Mouse (Mus musculus) thymus, postnatal 36 days (tissue): ENCODE results near the gene Cmtm4.

Experiments used
- DNase-seq, 2 experiments: peaks; one replicate each; pipeline ENCODE4 v3.0.0; 2022; ENCODE audit warnings: mixed read lengths in 2 of 2

Cmtm4 gene

DNA sequence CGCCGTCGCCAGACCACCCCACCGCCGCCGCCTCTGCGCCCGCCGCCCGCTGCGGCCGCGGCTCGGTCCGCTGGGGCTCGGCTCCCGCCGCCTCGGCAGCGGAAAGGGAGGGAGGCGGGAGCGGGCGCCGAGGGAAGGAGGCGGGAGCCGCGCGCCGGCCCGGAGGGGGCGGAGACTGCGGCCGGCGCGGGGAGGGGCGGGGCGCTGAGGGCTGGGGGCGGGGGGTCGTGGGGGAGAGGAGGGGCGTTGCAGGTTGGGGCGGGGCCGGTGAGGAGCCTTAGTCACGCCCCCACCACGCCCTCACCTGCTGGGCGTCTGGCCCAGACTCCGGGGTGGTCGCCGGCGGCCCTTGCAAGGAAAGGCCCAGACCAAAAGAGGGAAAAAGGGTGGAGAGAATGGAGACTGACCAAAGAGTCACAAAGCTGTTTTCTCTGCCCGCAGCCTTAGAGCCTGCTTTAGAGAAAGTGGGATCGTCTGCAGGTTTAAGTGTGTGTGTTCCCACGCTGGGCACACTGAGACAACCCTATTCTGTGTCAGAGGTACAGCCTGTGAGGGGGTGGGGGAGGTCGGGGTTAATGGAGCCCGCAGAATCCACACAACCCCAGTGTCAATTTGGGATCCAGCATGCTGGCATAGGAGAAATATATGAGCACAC is at the start of gene Cmtm4:
Gene Cmtm4, minus strand, starts transcription at position 105 of the 655 bp plus-strand sequence.
- peak; percentile 69 to 70 for DNase-seq

- no peak for DNase-seq
Observed at GRCm38 (mm10) chr8:104445248-104445647, 49.6 kb upstream of the Cmtm4 start.

DNA sequence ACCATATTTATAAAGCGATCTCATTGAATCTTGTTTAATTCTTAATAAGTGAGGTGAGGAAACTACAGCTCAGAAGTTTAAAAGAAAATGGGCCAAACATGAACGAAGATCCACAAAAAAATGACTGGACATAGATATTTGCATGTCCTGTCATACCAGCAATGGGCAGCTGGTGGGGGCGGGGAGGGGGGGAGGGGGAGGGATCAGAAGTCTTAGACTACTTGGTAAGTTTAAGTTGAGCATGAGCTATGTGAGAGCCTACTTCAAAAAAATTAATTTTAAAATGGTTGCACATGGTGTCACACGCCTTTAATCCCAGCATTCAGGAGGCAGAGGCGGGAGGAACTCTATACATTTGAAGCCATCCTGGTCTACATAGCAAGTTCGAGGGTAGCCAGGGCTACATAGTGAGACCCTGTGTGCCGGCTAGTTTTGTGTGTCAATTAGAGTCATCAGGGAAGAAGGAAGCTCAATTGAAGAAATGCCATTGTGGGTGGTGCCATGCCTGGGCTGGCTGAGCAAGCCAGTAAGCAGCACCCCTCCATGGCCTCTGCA is 47.6 kb upstream of the Cmtm4 start:
- DNase-seq = no peak

- peak; percentile 88 to 93 for DNase-seq
Observed at GRCm38 (mm10) chr8:104442299-104443124, 46.9 kb upstream of the Cmtm4 start, which contains the start of gene Dync1li2. Gene Dync1li2, minus strand, starts transcription at chr8:104443047.

GRCm38 (mm10) chr8:104441613-104442012 is 46.0 kb upstream of the Cmtm4 start:
- no peak for DNase-seq

DNA sequence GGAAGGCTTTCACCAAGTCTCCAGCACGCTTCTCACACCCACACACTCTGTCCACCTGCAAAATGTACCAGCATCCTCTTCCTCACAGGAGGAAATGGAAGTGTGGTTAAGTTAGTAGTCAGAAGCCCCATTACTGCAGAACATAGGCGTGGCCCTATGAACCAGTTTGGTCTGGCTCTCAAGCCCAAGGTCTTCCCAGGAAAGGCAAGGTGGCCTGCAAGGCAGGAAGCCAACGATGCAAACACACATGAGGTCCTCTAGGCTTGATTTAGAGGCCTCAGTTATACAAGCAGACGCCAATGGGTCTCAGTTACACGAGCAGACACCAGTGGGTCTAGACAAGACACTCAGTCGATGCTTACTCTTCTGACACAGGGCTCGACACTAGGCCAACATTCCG is 43.9 kb upstream of the Cmtm4 start:
- no peak for DNase-seq

DNA sequence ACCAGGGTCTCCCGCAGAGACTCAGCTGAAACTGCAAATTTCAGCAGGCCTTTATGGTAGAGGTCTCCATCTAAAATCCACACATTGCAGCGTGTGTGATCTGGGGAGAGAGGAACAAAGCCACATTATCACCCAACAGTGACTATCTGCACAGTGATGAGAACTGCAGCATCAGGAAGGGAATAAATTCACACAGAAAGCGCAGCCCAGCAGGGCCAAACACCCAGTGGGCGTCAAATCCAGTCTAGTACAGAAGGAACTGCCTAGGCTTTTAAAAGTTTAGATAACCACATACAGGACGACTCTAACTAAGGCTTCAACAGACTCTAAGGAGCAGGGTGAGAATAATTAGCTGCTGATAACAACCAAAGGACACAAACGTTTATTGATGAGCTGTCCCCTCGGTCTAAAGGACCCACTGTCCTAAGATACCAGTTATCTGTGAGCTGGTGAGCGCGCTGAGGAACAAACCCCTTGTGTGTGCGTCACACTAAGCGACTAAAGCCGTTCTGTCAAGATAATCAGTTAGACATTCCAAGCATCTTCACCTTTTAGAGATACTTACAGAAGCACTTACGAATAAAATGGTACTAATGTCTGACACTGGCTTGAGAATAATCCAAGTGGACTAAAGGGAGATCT is 42.0 kb upstream of the Cmtm4 start:
- no peak for DNase-seq

DNA sequence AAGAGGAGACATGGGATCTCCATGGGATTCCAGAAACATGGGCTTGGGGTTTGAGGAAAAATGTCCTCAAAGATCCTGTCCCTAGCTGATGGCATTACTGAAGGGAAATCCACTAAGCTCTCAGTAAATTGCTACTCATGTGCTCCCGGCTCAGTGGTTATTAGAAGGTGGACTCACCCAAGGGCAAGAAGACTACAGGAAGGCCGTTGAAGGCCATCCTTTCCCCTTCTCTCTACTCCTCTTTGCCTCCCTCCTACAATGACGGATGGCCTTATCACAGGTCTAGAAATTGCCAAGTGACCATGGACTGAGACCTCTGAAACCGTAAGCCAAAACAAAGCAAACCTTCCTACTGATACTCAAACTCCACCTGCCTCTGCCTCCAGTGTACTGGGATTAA is 41.0 kb upstream of the Cmtm4 start:
- no peak for DNase-seq

GRCm38 (mm10) chr8:104436038-104436437 is 40.4 kb upstream of the Cmtm4 start:
- DNase-seq = peak; percentile 51 to 61

DNA sequence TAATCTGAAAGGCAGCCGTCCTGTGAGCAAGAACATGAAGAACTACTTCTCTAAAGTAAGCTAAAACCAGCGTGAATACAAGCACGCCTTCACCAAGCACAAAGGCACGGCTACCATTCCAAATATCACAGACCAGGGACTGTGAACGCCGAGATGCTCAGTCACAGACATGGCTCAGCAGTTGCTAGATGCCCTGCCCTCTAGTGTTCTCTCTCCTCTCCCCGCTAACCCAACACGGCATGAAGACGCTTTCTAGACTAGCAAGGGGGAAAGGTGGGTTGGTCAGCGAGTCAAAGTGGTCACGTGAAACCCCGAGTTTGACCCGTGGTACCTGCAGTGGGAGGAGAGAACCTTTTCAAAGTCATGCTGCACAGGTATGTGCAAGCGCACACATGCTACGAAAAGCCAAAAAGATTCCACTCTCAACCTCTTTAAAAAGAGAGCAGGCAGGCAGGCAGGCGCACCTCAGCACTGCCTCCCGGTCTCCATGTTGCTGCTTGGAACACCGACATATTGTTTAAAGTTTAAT is 39.3 kb upstream of the Cmtm4 start:
- no peak for DNase-seq

GRCm38 (mm10) chr8:104434275-104434674 is 38.7 kb upstream of the Cmtm4 start:
- no peak for DNase-seq

GRCm38 (mm10) chr8:104433191-104433842 is 37.7 kb upstream of the Cmtm4 start:
- DNase-seq = no peak

GRCm38 (mm10) chr8:104432656-104433055 is 37.0 kb upstream of the Cmtm4 start:
- no peak for DNase-seq

GRCm38 (mm10) chr8:104430230-104430629 is 34.6 kb upstream of the Cmtm4 start:
- no peak for DNase-seq

DNA sequence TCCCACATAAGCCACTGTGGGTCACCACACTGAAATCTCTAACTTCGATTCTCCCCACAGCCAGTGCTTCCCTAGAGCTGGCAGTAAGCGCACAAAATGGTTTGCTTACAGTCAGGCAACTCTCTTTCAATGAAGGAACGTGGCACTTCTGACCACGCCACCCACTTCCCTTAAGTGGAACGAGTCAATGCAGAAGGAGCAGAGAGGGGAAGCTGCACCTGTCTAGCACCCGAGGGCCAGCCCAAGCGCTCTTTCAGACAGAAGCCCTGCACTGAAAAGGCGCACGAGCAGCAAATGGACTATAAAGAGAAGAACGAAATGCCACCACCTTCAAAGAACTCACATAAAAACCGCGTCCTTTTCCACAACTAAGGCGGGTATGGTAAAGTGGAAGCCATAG is 32.1 kb upstream of the Cmtm4 start:
- DNase-seq = no peak

DNA sequence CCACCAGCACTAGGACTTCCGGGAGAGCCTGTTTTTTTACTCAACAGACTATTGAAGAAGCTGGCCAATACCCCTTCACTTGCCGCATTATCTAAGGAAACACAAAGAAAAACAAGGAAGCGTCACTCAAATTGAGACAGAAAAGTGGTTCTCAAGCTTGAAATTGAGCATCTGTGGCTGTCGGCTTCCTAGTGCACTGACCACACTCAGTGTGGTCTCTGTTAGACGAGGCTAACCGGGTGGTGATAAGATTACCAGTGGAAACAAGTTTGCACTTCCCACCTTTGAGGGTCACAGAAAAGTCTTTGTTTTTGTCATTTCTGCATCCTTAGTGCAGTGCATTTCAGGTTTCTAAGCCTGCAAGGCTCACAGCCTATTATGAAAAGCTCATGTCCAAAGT is 26.7 kb upstream of the Cmtm4 start:
- no peak for DNase-seq

DNA sequence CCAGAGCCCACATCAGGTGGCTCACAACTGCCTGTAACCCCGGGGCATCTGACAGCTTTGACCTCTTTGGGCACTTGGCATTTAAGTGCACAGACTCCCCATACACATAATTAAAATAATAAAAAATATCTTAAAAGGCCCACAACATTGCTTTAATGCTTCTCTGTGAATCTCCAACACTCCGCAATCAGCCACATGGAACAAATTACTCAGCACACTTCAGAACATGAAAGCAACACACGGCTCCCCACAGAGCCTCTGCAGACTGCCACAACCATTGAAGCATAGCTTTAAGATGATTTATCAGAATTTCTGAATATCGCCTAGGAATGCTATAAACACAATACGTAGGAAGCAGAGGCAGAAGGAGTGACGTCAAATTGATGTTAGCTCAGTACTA is 20.4 kb upstream of the Cmtm4 start:
- no peak for DNase-seq

DNA sequence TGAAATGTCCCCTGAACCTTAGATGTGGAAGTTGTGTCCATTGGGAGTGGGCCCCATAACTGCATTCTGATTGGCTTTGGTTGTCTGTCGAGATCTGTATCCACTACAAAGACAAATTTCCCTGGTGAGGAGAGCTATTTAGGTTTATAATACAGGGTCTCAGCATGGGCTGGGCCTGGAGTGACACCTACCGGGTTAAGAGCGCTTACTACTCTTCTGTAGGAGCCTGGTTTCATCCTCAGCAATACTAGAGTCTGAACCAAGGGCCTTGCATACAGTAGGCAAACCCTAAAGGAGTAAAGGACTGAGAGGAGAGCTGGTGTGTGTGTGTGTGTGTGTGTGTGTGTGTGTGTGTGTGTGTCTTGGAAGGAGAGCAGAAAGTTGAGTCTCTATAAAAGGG is 18.6 kb upstream of the Cmtm4 start:
- DNase-seq = no peak

DNA sequence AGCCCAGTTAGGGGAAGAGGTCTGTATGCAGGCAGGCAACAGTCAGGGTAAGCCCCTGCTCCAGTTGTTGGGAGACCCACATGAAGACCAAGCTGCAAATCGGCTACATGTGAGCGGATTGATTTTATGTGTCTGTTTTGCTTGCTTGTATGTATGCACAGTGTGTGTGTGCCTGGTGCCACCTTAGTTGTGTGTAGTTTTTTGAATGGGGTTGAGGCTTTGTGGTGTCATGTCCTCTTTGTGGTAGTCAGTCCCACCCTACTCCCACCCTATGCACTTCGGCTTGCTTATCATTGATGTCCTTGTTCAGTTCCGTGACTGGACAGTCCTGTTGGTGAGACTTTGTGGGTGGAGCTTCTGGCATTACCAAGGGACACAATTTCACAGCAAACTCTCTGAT is 18.2 kb upstream of the Cmtm4 start:
- DNase-seq = no peak

GRCm38 (mm10) chr8:104412805-104413532 is 17.4 kb upstream of the Cmtm4 start:
- no peak for DNase-seq

GRCm38 (mm10) chr8:104411972-104412371 is 16.4 kb upstream of the Cmtm4 start:
- DNase-seq = no peak

DNA sequence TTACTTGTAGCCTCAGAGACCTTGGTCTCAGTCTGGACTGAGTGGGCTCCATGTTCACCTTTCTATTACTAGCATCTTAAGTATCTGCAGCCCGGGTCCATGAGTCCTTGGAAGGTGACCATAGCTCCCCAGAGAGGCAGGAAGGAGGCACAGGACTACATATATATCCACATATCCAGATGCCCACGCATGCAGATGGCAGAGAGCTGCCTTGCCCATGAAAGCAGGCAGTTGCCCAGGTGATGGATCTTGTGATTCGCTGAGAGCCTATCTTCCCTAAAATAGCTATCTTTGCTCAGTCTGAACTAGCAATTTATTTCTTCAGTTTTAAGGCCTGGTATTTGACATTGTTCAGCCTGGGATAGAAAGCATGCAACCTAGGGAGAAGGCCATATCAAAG is 15.9 kb upstream of the Cmtm4 start:
- DNase-seq = no peak
